Mouse (Mus musculus) forebrain, embryonic 15.5 days (tissue): ENCODE measurements around the gene Pidd1. TPM values are rescaled to one million over a fixed set of nuclear protein-coding genes. Genes with fewer than 3 reads are reported as not detected.

Experiments used
- ATAC-seq: fragments of 200-750 bp; cut with Nextera tagmentation; replicated peaks from 2 replicates; pipeline ENCODE4 v1.8.0; 2017; ENCODE audit warnings: mild to moderate bottlenecking, moderate TSS enrichment, moderate library complexity
- H3K27ac ChIP-seq: fragments of 300-500 bp; sonication (generic); replicated peaks from 2 replicates; pipeline ENCODE4 v1.5.1; 2015; ENCODE audit warnings: mild to moderate bottlenecking, inconsistent platforms
- H3K27me3 ChIP-seq: fragments of 300-500 bp; sonication (generic); 2 replicates; pipeline ENCODE4 v1.6.1; 2015; ENCODE audit warnings: inconsistent platforms
- H3K36me3 ChIP-seq: fragments of 300-500 bp; sonication (generic); 2 replicates; pipeline ENCODE4 v1.6.1; 2015; ENCODE audit warnings: mild to moderate bottlenecking, inconsistent platforms
- H3K4me1 ChIP-seq: fragments of 300-500 bp; sonication (generic); 2 replicates; pipeline ENCODE4 v1.6.1; 2015; ENCODE audit warnings: inconsistent platforms
- H3K4me2 ChIP-seq: fragments of 300-500 bp; sonication (generic); replicated peaks from 2 replicates; pipeline ENCODE4 v1.6.1; 2015; ENCODE audit warnings: mild to moderate bottlenecking, inconsistent platforms
- H3K4me3 ChIP-seq: fragments of 300-500 bp; sonication (generic); 2 replicates; pipeline ENCODE4 v1.5.1; 2015; ENCODE audit warnings: mild to moderate bottlenecking, inconsistent platforms
- H3K9ac ChIP-seq: fragments of 300-500 bp; sonication (generic); replicated peaks from 2 replicates; pipeline ENCODE4 v1.6.1; 2015; ENCODE audit warnings: mild to moderate bottlenecking, inconsistent platforms
- H3K9me3 ChIP-seq: fragments of 300-500 bp; sonication (generic); 2 replicates; pipeline ENCODE4 v1.6.1; 2016; ENCODE audit warnings: inconsistent platforms
- WGBS: fragments of 180-500 bp; shearing (Covaris S2); methylation state at CpG from one replicate; pipeline ENCODE4 v1.1.7; 2015; ENCODE audit warnings: mixed read lengths; 5-methylcytosine and 5-hydroxymethylcytosine counted together
- polyA plus RNA-seq: library from polyadenylated mRNA; unstranded; fragments of >200 nt; fragmentation: Nextera tagmentation; extraction: Ambion mirVana; gene quantifications from 2 replicates; pipeline ENCODE4 v1.2.1, GENCODE M21; 2015

The Pidd1 gene
- polyA plus RNA-seq, 1 experiment from 2014 or later, result 7.8 TPM

- H3K9me3 ChIP-seq, result no peaks in the 10 kb centered on the region
- 7% methylated on average over 10 of the region's 10 CpGs for WGBS
Measured at GRCm38 (mm10) chr7:141480842-141481497, 37.1 kb upstream of the Pidd1 start.

GRCm38 (mm10) chr7:141478270-141478748 lies 34.5 kb upstream of the Pidd1 start:
- 83% methylated on average over 5 of the region's 5 CpGs for WGBS
- Histone ChIP-seq H3K4me1 (peaks cover 54% of the 10 kb centered on the region), H3K4me2 (no peak overlapping the region), H3K9me3 (no peaks in the 10 kb centered on the region), H3K36me3 (no peaks in the 10 kb centered on the region), H3K27me3 (peaks cover 15% of the 10 kb centered on the region), H3K9ac (no peak overlapping the region), H3K4me3 (no peak overlapping the region), H3K27ac (no peak overlapping the region)
- ATAC-seq, result no peak

More at GRCm38 (mm10) chr7:141480842-141481497, 37.1 kb upstream of the Pidd1 start:
- Histone ChIP-seq H3K4me2 (peak overlapping the region; percentile 91), H3K27ac (no peak overlapping the region), H3K4me1 (peaks cover 42% of the 10 kb centered on the region), H3K27me3 (peaks cover 13% of the 10 kb centered on the region), H3K4me3 (peak overlapping the region; percentile 64), H3K36me3 (no peaks in the 10 kb centered on the region), H3K9ac (no peak overlapping the region)
- ATAC-seq, result peak; percentile 51

- no peak for ATAC-seq
- Histone ChIP-seq H3K9me3 (no peaks in the 10 kb centered on the region), H3K27me3 (peaks cover 15% of the 10 kb centered on the region), H3K4me3 (no peak overlapping the region), H3K9ac (no peak overlapping the region), H3K4me2 (no peak overlapping the region), H3K4me1 (peaks cover 49% of the 10 kb centered on the region), H3K27ac (no peak overlapping the region), H3K36me3 (peaks cover 2% of the 10 kb centered on the region)
- 72% methylated on average over 4 of the region's 4 CpGs for WGBS
Measured at GRCm38 (mm10) chr7:141477578-141478269, 33.9 kb upstream of the Pidd1 start.

GRCm38 (mm10) chr7:141476981-141477370 lies 33.2 kb upstream of the Pidd1 start:
- peaks cover 10% of the 10 kb centered on the region for H3K36me3 ChIP-seq
- H3K27ac ChIP-seq, result no peak overlapping the region; the same call in 1 of the 2 replicates
- no peak overlapping the region; the same call in 1 of the 2 replicates for H3K4me3 ChIP-seq

GRCm38 (mm10) chr7:141476226-141476980 lies 32.6 kb upstream of the Pidd1 start:
- Histone ChIP-seq H3K4me3 (peak overlapping the region; percentile 79), H3K9me3 (no peaks in the 10 kb centered on the region), H3K27me3 (peaks cover 15% of the 10 kb centered on the region), H3K9ac (no peak overlapping the region; the same call in 1 of the 2 replicates), H3K36me3 (peaks cover 13% of the 10 kb centered on the region), H3K4me2 (peak overlapping the region; percentile 87), H3K27ac (no peak overlapping the region; the same call in 1 of the 2 replicates), H3K4me1 (peaks cover 36% of the 10 kb centered on the region)
- 5% methylated on average over 17 of the region's 17 CpGs for WGBS
- ATAC-seq, result no peak

More at GRCm38 (mm10) chr7:141476981-141477370, 33.2 kb upstream of the Pidd1 start:
- peaks cover 41% of the 10 kb centered on the region for H3K4me1 ChIP-seq
- no peak for ATAC-seq
- no peak overlapping the region for H3K4me2 ChIP-seq
- peaks cover 15% of the 10 kb centered on the region for H3K27me3 ChIP-seq
- H3K9ac ChIP-seq, result no peak overlapping the region
- 23% methylated on average over 7 of the region's 7 CpGs for WGBS
- H3K9me3 ChIP-seq, result no peaks in the 10 kb centered on the region

GRCm38 (mm10) chr7:141475805-141476158 lies 32.0 kb upstream of the Pidd1 start:
- peak overlapping the region; percentile 82; the same call in 1 of the 2 replicates for H3K27ac ChIP-seq
- 3% methylated on average over 12 of the region's 12 CpGs for WGBS

GRCm38 (mm10) chr7:141475011-141475804 lies 31.4 kb upstream of the Pidd1 start, which contains the start of the genes Polr2l and Tspan4:
Gene Polr2l, minus strand, starts transcription at chr7:141475132.
Gene Tspan4, plus strand, starts transcription at chr7:141475240.
- Histone ChIP-seq H3K27me3 (peaks cover 15% of the 10 kb centered on the region), H3K4me2 (peak within 1 kb of the TSS; percentile 87), H3K9me3 (no peaks in the 10 kb centered on the region), H3K36me3 (peaks cover 24% of the 10 kb centered on the region), H3K9ac (peak within 1 kb of the TSS; percentile 80), H3K4me3 (peak within 1 kb of the TSS; percentile 79), H3K4me1 (peaks cover 31% of the 10 kb centered on the region), H3K27ac (peak within 1 kb of the TSS; percentile 82)
- WGBS, result under 1% methylated on average over 86 of the region's 87 CpGs
- ATAC-seq, result peak; percentile 84

More at GRCm38 (mm10) chr7:141475805-141476158, 32.0 kb upstream of the Pidd1 start:
- Histone ChIP-seq H3K36me3 (peaks cover 19% of the 10 kb centered on the region), H3K4me2 (peak overlapping the region; percentile 87), H3K9me3 (no peaks in the 10 kb centered on the region), H3K27me3 (peaks cover 15% of the 10 kb centered on the region), H3K4me1 (peaks cover 29% of the 10 kb centered on the region), H3K9ac (peak overlapping the region; percentile 80), H3K4me3 (peak overlapping the region; percentile 79)
- ATAC-seq, result no peak

GRCm38 (mm10) chr7:141474160-141474559 lies 30.3 kb upstream of the Pidd1 start:
- WGBS, result 6% methylated on average over 5 of the region's 5 CpGs
- Histone ChIP-seq H3K4me3 (peak overlapping the region; percentile 79), H3K4me1 (peaks cover 42% of the 10 kb centered on the region), H3K36me3 (peaks cover 29% of the 10 kb centered on the region), H3K27ac (no peak overlapping the region), H3K4me2 (peak overlapping the region; percentile 87), H3K9ac (peak overlapping the region; percentile 80), H3K9me3 (no peaks in the 10 kb centered on the region), H3K27me3 (peaks cover 15% of the 10 kb centered on the region)
- ATAC-seq, result no peak

GRCm38 (mm10) chr7:141472763-141473162 lies 28.9 kb upstream of the Pidd1 start:
- ATAC-seq, result no peak
- Histone ChIP-seq H3K36me3 (peaks cover 29% of the 10 kb centered on the region), H3K27me3 (peaks cover 15% of the 10 kb centered on the region), H3K9me3 (no peaks in the 10 kb centered on the region), H3K4me3 (no peak overlapping the region), H3K27ac (no peak overlapping the region), H3K4me1 (peaks cover 56% of the 10 kb centered on the region), H3K9ac (no peak overlapping the region), H3K4me2 (no peak overlapping the region)
- 94% methylated on average over 6 of the region's 6 CpGs for WGBS

- Histone ChIP-seq H3K4me2 (no peak overlapping the region), H3K36me3 (peaks cover 29% of the 10 kb centered on the region), H3K27ac (no peak overlapping the region), H3K4me3 (no peak overlapping the region), H3K9me3 (no peaks in the 10 kb centered on the region), H3K4me1 (peaks cover 61% of the 10 kb centered on the region), H3K9ac (no peak overlapping the region), H3K27me3 (peaks cover 13% of the 10 kb centered on the region)
- no peak for ATAC-seq
- 81% methylated on average over 6 of the region's 6 CpGs for WGBS
Measured at GRCm38 (mm10) chr7:141472226-141472625, 28.4 kb upstream of the Pidd1 start.

GRCm38 (mm10) chr7:141471236-141471635 lies 27.4 kb upstream of the Pidd1 start:
- H3K4me1 ChIP-seq, result peaks cover 61% of the 10 kb centered on the region
- WGBS, result 86% methylated on average over 1 of the region's 1 CpGs
- H3K36me3 ChIP-seq, result peaks cover 29% of the 10 kb centered on the region
- ATAC-seq, result no peak
- no peaks in the 10 kb centered on the region for H3K9me3 ChIP-seq
- H3K9ac ChIP-seq, result no peak overlapping the region
- no peak overlapping the region for H3K4me3 ChIP-seq
- H3K4me2 ChIP-seq, result no peak overlapping the region
- peaks cover 11% of the 10 kb centered on the region for H3K27me3 ChIP-seq
- no peak overlapping the region for H3K27ac ChIP-seq
